Mouse (Mus musculus): ENCODE results near the gene Sema5b.

GRCm38 (mm10) chr16:35648862-35649261 is 107.9 kb downstream of the Sema5b start:
- TF ChIP-seq CTCF (IDR thresholded peaks at IDR 0.05; ENCODE audit: extremely low read depth, insufficient read depth, insufficient read length, insufficient replicate concordance) (no peak), POLR2A (IDR thresholded peaks at IDR 0.05; ENCODE audit: low read depth, low read length) (no peak)

Data from spleen, adult 2 months (tissue).